Mouse (Mus musculus) kidney, postnatal 10 days (tissue): ENCODE measurements around the gene Rhebl1.

Experiments
- DNase-seq: peaks from one replicate; pipeline ENCODE4 v3.0.0; 2021; ENCODE audit warnings: mixed read lengths

Gene Rhebl1

DNA sequence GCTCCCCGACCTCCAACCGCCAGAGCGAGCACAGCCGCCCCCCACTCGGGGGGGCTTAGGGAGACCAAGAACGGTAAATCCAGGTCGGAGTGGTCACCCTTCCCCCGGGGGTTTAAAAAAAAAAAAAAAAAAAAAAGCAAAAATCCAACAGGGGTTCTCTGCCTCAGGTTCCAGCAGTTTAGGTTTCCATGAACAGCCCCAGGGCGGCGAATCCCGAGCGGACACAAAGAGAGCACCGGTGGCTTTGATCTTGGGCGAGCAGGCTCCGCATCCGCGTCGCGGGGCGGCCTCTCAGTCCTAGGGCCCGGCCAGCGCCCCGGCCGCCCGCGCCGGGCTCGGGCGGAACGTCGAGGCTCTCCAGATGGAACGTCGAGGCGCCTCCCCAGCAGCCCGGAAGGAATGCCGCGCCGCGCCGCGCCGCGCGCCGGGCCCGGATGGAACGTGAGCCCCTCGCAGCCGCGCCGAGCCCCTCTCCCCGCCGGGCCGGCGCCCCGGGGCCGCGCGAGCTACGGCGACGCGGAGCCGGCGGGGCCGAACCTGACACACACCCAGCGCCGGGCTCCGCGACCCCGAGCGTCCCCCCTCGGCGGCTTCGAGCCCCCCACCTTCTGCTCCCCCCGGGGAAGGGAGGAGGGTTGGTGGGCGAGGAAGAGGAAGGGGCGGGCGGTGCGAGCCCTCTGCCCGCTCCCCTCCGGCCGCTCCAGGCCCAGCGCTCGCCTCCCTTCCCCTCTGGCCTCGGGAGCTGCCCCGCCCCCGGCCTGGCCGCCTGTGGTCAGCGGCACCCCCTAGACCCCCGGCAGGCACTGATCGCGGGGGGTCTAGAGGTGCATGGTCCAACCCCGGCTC, 23.0 kb downstream of the Rhebl1 start, which contains the start of gene Kmt2d:
Kmt2d (minus strand) TSS at position 135 of the 846 bp plus-strand sequence.
- DNase-seq: no peak

DNA sequence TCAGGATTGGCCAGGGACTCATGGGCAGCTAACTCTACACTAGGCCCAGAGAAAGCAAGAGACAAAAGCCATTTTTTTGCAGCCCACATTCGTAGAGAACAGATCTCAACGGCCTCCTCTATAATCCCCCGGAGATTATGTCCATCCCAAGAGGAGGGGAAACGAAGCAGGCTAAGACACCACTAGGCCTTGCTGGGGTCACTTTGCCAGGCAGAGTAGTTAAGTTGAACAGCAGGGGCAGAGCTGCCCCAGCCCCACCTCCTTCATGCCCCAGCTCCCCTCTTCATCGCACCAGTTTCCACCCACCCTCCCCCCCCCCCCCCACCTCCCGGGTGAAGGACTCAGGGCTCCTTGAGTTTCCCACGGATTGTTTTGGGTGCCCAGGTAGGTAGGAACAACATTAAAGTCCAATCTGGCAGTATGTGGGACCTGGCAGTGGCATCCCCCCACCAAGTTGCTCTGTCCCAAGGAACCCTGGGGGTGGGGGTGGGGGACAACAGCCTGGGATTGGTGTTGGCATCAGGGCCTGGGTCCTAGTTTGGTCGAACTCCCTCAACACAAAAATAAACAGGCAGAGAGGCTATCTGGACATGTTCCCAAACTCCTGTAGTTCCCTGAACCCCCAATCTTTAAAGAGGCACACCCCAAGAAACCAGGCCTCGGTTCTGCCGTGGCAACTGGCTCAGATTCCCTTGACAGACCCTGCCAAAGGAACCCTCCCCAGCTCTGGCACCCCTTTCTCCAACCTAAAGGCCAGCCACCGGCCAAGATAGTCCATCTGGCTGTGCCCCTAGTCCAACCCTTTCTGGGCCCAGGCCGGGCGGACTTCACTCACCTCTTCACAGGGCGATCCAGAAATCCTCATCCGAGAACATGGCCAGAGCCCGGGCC, 23.9 kb downstream of the Rhebl1 start:
- DNase-seq: peak; percentile 63

DNA sequence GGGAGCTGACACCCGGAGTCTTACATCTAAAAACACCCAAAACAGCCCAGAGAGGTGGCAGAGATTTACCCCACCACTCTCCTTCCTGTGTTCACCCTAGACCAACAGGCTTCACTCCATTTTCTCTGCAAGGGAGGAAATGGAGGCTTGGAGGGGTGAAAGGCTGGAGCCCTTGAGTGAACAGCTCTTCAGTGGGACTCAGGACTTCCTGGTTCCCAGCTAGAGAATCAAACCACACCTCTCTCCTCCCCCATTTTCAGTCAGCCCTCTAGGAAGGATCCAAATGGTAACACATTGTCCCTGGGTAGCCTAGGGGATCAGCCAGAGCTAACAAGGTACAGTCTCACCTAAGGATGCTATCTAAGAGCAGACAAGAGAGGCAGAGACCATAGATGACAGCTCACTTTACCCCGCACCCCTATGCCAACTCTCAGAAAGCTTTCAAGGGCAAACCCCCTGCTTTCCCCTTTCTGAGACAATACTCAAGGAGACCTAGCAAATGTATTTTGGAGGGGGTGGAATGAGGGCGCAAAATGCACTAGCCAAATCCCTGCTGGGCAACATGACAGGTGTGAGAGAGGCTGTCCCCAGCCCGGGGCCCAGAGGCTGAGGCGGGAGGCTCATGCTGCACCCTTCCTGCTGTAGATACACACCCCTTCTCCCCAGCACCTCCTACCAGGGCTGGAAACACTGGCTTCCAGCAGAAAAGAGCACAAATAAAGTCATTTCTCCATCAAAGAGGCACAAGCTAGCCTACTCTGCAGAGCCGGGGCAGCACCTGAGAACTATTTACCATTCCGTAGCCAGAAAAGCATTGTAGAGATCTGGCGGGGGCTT, 24.8 kb downstream of the Rhebl1 start:
- no peak for DNase-seq

DNA sequence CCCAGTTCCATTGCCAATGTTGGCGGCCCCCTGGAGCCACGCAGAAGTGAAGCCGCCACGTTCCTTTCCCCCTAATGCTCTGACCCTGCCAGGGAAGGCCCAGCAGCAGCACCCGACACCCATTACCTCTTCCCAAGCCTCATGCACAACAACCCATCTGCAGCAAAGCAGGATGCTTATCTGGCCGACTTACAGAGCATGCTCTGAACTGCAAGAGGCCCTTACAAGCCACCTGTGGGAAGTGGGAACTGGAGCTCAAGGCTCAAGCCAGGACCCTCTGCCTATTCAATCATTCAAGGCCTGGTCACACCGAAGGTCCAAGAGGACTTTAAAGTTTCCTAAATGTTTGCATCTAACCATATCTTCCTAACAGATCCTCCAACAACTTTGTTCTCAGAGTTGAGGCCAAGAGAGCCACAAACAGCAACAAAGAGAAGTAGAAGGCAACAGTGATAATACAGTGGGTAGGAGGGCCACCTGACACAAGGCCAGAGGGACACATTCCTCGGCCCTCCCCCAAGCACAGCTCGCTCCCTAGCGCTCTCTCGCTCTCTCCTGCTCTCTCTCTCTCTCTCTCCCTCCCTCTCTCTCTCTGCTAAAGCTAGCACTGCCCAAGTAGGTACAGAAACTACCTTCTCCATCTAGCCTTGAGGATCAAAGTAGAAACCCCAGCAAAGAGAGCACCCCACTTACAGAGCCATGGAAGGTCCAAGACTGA, 25.8 kb downstream of the Rhebl1 start:
- no peak for DNase-seq

DNA sequence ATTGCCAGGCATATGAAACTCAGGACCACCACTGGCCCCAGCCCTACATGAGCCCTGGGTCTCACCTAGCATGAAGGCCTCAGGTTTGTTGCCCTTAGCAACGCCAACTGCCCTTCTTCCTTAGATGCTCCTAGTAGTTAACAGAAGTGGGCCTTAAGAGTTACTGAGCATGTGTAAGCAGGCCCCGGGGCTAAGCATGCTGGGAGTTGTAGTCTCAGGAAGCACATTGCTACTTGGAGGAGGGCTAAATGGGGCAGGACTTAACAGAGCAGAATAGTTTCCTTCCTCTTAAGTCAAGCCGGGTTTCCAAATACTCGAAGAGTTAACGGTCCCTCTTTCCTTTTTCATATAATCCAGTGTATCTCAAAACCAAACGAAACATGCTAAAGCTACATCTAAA, 27.0 kb downstream of the Rhebl1 start:
- DNase-seq: peak; percentile 74

DNA sequence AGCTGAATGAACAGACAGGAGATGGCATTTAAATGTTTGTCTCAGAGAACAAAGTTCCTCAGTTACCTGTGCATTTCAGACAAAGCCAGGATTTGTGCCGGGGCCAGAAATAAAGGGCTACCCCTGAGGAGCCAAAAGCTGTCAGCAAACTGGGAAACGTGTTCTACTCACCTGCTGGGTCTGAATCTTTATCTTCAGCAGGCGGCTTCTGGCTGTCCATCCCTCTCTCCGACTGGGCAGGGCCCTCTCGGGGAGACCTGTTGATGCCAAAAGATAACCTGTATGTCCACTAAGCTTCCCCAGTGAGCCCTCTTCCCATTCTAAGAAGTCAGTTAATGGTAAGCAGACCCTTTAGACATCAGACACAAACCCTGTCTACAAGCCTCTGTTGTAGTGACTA, 27.8 kb downstream of the Rhebl1 start:
- no peak for DNase-seq

DNA sequence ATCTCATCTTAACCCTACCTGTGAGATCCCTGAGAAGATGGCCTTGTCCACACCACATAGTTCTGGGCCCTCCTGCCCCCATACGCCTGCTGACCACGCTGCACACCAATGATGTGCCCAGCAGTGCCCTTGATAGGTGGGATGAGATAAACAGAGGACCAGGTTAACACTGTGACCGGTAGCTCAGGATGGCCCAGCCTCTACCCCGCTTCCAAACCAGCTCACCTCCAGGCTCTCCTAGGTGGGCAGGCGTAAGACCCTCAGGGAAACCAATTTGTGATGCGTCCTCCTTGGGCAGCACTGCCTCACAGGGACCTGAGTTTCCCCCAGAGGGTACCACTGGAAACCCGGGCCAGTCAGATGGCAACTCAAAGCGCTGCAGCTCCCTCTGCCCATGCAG, 28.6 kb downstream of the Rhebl1 start:
- DNase-seq: no peak

DNA sequence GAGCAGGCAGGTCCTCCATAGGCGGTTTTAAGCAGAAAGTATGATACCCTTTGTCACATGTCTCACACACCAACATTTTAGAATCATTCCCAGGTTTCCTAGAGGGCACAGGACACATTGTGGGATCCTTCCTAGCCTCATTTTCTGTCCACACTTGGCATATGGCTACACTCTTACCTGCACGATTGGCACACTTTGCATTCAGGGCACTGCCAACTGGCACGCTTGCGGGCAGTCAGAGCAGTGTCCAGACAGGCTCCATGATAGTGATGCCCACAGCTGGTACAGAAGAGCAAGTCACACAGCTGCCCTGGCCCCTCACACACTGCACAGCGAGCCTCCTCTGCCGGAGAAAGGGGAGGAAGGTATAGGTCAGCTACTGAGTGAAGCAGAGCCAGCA, 29.4 kb downstream of the Rhebl1 start:
- DNase-seq: no peak

DNA sequence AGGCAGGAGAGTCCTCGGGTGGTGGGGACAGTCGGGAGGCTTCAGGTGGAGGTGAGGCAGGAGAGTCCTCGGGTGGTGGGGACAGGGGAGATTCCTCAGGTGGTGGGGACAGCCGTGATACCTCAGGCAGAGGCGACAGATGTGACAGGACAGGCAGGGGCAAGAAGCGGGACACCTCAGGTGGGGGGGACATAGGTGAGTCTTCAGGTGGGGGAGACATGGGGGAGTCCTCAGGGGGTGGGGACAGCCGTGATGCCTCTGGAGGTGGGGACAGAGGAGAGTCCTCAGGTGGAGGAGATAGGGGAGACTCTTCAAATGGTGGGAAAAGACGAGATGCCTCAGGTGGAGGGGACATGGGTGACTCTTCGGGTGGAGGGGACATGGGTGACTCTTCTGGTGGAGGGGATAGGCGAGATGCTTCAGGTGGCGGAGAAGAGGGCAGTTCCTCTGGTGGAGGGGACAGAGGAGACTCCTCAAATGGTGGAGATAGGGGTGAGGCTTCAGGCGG, 30.8 kb downstream of the Rhebl1 start:
- no peak for DNase-seq

DNA sequence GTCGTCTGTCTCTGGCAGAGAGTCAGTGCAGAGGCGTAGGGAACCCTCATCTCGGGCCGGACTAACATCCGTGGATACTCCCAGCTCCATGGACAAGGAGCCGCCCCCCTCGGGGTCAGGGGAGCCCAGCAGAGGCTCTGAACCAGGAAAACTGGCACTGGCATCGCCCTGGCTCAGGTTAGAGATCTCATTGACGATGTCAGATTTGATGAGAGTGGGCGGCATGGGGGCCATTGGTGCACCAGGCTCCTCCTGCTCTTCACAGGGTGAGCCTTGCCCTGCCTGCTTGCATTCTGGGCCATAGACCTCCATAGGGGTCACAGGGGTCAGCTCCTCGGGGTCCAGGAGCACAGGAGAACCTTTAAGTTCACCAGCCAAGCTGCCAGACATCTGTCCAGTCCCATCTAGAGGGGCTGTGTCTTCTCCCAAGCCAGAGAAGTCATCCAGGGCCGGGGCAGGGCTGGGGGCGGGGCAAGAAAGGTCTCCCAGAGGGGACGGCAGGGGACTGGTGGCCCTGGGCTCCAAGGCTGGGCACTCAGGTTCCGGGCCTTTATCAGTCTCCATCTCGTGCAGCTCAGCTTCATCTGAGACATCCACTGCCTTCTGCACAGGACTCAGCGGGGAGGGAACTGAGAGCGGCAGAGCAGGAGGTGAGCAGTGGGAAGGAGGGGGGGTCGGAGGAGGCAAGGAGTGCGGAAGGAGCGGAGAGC, 32.5 kb downstream of the Rhebl1 start:
- peak; percentile 21 for DNase-seq

DNA sequence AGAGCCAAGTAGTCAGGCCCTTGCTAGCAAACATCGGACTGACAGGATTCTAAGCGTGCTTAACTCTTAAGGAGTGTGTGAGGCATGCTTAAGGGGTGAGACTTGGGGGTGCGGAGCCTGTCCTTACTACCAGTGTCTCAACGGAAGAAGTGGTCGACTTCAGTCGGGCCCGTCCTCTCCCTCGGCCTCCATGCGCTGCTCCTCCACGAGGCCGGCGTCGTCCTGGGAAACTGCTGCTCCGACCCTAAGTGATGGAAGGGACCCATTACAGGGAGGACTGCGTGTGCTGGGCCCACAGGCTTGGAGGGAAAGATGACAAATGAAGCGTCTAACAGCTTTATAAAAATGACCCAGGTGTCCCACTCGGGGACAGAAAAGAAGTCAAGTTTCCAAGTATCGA, 33.4 kb downstream of the Rhebl1 start:
- no peak for DNase-seq

DNA sequence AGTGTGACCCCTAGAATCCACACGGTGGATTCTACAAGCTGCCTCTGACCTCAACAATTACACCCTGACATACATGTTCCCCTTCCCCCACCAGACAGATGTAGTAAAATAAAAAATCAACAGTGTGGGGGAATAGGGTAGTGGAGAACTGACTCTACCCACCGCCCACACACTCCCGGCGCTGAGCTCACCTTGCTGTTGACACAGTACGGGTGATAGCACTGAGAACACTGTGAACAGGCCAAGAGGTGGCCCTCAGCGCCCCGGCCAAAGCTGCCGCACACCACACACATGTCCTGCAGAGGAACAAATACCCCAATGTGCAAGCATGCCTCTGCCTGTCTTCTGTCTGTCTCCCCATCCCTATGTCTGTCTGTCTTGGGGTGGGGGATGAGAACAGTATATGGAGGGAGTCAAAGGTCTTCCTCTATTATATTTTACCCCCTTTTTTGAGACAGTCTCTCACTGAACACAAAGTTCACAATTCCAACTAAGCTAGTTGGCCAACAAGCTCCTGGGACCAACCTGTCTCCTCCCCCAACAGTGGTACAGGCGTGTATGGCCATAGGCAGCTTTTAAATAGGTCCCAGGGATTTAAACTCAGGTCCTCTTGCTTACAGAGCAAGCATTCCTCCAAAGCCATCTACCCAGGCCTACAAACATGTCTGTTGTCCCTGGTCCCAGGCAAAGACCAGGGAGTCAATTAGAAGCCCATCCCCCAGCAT, 34.9 kb downstream of the Rhebl1 start:
- no peak for DNase-seq

DNA sequence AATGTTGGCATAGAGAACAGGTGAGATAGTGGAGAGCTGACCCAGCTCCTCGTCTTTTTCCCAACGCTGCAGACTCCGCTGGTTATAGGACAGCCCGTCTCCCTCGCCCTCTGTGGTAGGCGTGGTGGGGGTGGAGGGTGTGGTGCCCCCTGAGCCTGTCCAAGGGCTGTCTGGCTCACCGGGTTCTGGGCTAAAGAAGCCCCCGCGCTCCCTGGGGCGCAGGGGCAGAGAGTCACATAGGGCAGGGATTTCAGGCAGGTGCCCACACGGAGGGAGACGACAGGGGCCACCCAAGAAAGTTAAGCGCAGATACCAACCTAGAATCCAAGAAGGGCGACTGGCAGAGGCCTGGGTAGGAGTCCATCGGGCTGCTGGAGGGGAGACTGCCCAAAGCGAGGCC, 40.1 kb downstream of the Rhebl1 start:
- DNase-seq: no peak

DNA sequence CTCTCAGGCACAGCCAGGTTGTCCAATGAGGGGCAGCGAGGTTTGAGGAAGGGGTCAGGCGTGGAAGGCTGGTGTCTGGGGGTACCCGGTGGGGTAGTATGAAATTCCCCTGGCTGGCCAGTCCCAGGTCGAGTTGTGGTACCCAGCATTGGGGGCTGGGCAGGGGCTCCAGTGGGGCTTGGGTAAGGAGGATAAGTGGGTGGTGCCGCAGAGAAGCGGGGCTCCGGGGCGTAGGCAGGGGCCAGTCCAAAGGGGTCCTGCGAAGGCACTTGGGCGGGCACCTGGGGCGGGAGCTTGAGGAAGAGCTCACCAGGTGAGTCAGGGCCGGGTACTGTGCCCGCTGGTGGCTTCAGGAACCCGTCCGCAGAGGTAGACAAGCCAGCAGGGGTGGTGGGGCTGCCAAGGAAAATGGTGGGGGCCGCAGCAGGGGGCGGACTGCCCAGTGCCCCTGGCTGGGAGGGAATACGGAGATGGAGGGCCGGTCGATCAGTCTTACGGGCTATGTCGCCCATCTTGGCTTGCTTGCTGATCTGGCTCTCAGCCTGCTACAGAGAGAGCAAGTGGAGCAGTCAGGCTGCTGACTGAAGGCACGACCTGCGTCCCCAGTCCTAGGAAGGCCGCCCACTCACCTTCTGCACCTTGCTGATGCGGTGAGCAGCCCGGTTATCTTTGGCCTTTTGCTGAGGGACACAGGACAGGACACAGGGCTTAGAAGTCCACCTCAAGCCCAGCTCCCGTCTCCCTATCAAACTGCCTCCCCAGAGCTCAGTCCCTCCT, 41.0 kb downstream of the Rhebl1 start:
- peak; percentile 14 for DNase-seq

DNA sequence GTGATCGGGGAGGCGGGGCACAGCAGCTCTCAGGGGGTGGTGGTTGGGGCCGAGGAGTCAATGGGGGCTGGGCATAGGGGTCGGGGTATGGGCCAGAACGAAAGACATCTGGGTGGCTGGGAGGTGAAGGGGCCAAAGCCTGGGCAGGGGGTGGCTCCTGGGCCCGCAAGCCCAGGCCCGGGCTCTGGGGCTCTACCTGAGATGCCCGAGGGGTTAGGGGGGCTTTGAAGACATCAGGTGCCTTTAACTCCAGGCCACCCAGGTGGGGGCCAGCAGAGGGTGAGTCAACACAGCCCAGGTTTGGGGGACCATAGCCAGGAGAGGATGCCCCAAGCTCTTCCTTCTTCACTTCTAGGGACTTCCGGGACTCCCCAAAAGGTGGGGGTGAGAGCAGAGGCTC, 41.6 kb downstream of the Rhebl1 start:
- peak; percentile 9 for DNase-seq

DNA sequence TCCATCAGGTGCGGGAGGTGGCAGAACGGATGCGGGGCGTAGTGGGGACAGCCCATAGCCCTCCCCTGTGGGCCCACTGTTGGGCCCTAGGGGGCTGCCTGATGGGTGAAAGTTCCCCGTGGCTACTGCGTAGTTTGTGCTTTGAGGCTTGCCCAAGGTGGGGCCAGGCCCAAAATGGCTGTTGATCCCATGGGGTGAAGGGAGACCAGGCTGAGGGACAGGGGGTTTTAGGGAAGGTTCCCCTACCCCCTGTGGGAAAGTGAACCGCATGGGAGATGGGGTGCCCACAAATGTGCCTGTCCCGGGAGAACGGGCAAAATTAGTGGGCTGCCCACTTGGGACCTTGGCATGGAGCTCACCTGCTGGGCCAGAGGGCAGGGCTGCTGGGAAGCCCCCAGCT, 42.3 kb downstream of the Rhebl1 start:
- peak; percentile 8 for DNase-seq

DNA sequence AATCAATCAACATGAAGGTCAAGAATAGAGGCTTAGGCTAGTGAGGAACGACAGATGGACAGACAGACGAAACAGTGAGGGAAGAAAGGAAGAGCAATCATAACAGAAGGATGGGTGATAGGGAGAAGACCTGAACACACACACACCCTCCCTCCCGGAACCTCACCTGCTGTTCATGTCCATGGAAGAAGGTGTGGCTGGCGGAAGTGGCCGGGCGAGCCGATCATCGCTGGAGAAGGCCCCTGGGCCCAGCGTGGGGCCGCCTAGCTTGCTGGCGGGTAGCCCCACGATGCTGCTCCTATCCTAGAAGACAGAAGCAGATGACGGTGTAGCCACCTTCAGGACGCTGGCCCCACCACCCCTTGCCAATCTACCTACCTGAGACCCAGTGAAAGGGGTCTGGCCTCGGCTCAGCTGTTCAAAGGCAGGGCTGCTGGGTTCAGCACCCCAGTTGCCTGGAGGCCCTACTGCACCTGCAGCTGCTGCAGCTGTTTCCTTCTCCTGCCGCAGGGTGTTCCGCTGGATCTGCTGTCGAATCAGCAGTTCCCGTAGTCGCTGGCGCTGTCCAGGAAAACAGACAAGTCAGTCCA, 43.0 kb downstream of the Rhebl1 start:
- DNase-seq: peak; percentile 8

DNA sequence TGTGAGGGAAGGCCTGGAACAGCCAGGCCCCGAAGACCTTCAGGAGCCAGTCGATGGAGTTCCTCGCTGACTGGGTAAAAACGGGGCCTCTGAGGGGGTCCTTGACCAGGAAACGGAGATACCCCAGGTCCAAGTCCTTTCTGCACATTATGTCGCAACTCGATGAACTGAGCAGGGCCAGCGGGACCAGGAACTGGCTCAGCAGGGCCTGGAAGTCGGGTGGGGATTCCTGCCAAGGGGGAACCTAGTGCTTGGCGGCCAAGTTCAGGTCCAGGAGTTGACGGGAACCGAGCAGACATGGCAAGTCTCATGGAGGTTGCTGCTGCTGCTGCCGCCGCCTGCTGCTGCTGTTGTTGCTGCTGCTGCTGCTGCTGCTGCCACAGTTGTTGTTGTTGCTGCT, 43.7 kb downstream of the Rhebl1 start:
- DNase-seq: peak; percentile 15

DNA sequence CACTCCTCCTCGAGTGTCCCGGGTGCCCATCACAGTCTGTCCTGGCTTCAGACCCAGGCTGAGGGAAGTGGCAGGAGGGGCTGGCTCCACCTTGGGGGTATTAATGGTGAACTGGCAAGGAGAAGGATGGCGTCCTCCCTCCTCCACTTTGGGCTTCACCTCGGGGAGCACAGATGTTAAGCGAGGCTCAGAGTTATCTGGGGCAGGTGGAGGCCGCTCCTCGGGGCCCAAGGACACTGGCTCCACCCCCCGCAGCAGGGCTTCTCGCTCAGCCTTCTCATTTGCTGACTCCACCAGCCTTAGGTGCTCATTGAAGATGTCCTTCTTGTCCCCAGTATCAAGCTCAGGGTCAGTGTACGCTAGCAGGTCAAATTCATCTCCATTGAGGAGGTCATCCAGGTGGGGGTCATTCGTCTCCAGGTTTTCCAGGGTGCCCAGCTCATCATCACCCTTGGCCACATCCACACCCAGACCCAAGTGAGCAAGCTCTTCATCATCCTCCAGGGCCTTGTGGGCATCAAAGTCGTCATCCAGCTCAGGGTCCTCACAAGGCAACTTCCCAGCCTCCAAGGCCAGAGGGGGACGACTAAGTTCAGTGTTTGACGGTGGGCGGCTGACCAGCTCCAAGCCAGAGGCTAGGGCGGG, 44.3 kb downstream of the Rhebl1 start:
- no peak for DNase-seq
